Mouse (Mus musculus) intestine, postnatal 0 days (tissue): Measurements from ENCODE around the gene Stn1. TPM values are rescaled to one million over a fixed set of nuclear protein-coding genes. Genes with fewer than 3 reads are reported as not detected.

ENCODE experiments used
- ATAC-seq: fragments of 200-750 bp; cut with Nextera tagmentation; 2 replicates; pipeline ENCODE4 v1.8.0; 2017; ENCODE audit warnings: mild to moderate bottlenecking, moderate TSS enrichment, moderate library complexity
- H3K27ac ChIP-seq: fragments of 300-500 bp; sonication (generic); 2 replicates; pipeline ENCODE4 v1.5.1; 2014; ENCODE audit warnings: mild to moderate bottlenecking, low read depth, low read length, moderate library complexity
- H3K27me3 ChIP-seq: fragments of 300-500 bp; sonication (generic); replicated peaks from 2 replicates; pipeline ENCODE4 v1.6.1; 2014; ENCODE audit warnings: low read length, mixed read lengths; ENCODE audit not compliant: control insufficient read depth, insufficient read depth
- H3K36me3 ChIP-seq: fragments of 300-500 bp; sonication (generic); 2 replicates; pipeline ENCODE4 v1.6.1; 2014; ENCODE audit warnings: mild to moderate bottlenecking, moderate library complexity; ENCODE audit not compliant: control insufficient read depth, insufficient read depth
- H3K4me1 ChIP-seq: fragments of 300-500 bp; sonication (generic); replicated peaks from 2 replicates; pipeline ENCODE4 v1.6.1; 2014; ENCODE audit warnings: antibody characterized with exemption, low read length, mixed read lengths; ENCODE audit not compliant: control insufficient read depth, insufficient read depth
- H3K4me2 ChIP-seq: fragments of 300-500 bp; sonication (generic); replicated peaks from 2 replicates; pipeline ENCODE4 v1.6.1; 2014; ENCODE audit warnings: low read depth, mild to moderate bottlenecking, moderate library complexity
- H3K4me3 ChIP-seq: fragments of 300-500 bp; sonication (generic); 2 replicates; pipeline ENCODE4 v1.5.1; 2014; ENCODE audit warnings: low read depth, low read length
- H3K9ac ChIP-seq: fragments of 300-500 bp; sonication (generic); 2 replicates; pipeline ENCODE4 v1.6.1; 2014; ENCODE audit warnings: mild to moderate bottlenecking, low read depth, low read length
- H3K9me3 ChIP-seq: fragments of 300-500 bp; sonication (generic); 2 replicates; pipeline ENCODE4 v1.6.1; 2016; ENCODE audit warnings: mixed run types; ENCODE audit not compliant: control insufficient read depth
- CTCF ChIP-seq: sonication (generic); IDR thresholded peaks from 2 replicates; pipeline ENCODE4 v1.5.1; 2016; ENCODE audit warnings: low read depth, mild to moderate bottlenecking, control low read depth, antibody characterized with exemption, moderate library complexity
- WGBS: fragments of 180-500 bp; shearing (Covaris S2); extraction: QIAGEN DNeasy Blood & Tissue Kit; methylation state at CpG from one replicate; pipeline ENCODE4 v1.1.7; 2014; 5-methylcytosine and 5-hydroxymethylcytosine counted together
- polyA plus RNA-seq: library from polyadenylated mRNA; unstranded; fragments of >200 nt; fragmentation: Nextera tagmentation; extraction: Ambion mirVana; gene quantifications from 2 replicates; pipeline ENCODE4 v1.2.1, GENCODE M21; 2015

Gene Stn1
- polyA plus RNA-seq, 1 experiment from 2014 or later, result 14.9 TPM

GRCm38 (mm10) chr19:47548432-47549076, 11.2 kb upstream of the Stn1 start:
- TF ChIP-seq CTCF, result no peak
- no peak overlapping the region for H3K27ac ChIP-seq

DNA sequence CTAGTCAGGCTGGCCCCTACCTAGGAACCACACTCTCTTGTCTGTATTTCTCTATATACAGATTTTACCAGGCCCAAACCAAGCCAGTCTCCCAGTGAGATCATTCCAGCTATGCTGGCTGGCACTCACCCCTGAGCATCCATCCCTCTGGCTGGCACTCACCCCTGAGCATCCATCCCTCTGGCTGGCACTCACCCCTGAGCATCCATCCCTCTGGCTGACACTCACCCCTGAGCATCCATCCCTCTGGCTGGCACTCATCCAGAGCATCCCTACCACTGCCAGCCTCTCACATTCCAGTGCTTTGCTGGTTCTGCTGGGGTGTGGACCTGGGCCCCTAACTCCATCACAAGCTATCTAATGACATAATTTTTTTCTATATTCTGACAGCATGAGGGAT, 8.2 kb upstream of the Stn1 start:
- Histone ChIP-seq H3K36me3 (no peaks in the 10 kb centered on the region), H3K4me2 (no peak overlapping the region), H3K9me3 (no peaks in the 10 kb centered on the region), H3K4me1 (no peaks in the 10 kb centered on the region), H3K27ac (no peak overlapping the region), H3K27me3 (no peaks in the 10 kb centered on the region), H3K9ac (no peak overlapping the region), H3K4me3 (no peak overlapping the region)
- no peak for TF ChIP-seq CTCF
- ATAC-seq, result no peak

More at GRCm38 (mm10) chr19:47548432-47549076, 11.2 kb upstream of the Stn1 start:
- no peaks in the 10 kb centered on the region for H3K4me1 ChIP-seq
- no peaks in the 10 kb centered on the region for H3K27me3 ChIP-seq
- 87% methylated on average over 11 of the region's 11 CpGs for WGBS
- H3K9ac ChIP-seq, result no peak overlapping the region
- ATAC-seq, result no peak
- no peaks in the 10 kb centered on the region for H3K9me3 ChIP-seq
- H3K4me3 ChIP-seq, result no peak overlapping the region
- H3K4me2 ChIP-seq, result no peak overlapping the region
- no peaks in the 10 kb centered on the region for H3K36me3 ChIP-seq

GRCm38 (mm10) chr19:47545055-47545454, 7.7 kb upstream of the Stn1 start:
- Histone ChIP-seq H3K36me3 (no peaks in the 10 kb centered on the region), H3K4me3 (no peak overlapping the region), H3K9me3 (no peaks in the 10 kb centered on the region), H3K27me3 (no peaks in the 10 kb centered on the region), H3K4me1 (no peaks in the 10 kb centered on the region), H3K9ac (no peak overlapping the region), H3K27ac (no peak overlapping the region), H3K4me2 (no peak overlapping the region)
- WGBS, result 65% methylated on average over 3 of the region's 3 CpGs
- no peak for TF ChIP-seq CTCF
- ATAC-seq, result no peak

- Histone ChIP-seq H3K27ac (no peak overlapping the region), H3K36me3 (no peaks in the 10 kb centered on the region), H3K4me1 (peaks cover 8% of the 10 kb centered on the region), H3K9ac (no peak overlapping the region), H3K9me3 (no peaks in the 10 kb centered on the region), H3K4me2 (no peak overlapping the region), H3K27me3 (no peaks in the 10 kb centered on the region), H3K4me3 (no peak overlapping the region)
- no peak for TF ChIP-seq CTCF
- WGBS, result 62% methylated on average over 7 of the region's 7 CpGs
- ATAC-seq, result no peak
Observed at GRCm38 (mm10) chr19:47542441-47542840, 5.1 kb upstream of the Stn1 start.

GRCm38 (mm10) chr19:47538801-47539200, 1.5 kb upstream of the Stn1 start:
- Histone ChIP-seq H3K36me3 (no peaks in the 10 kb centered on the region), H3K9ac (no peak overlapping the region), H3K4me3 (no peak overlapping the region), H3K27me3 (no peaks in the 10 kb centered on the region), H3K27ac (no peak overlapping the region), H3K9me3 (no peaks in the 10 kb centered on the region), H3K4me1 (peaks cover 15% of the 10 kb centered on the region), H3K4me2 (0 out of 2 replicates have a peak overlapping the region, but pooled peaks have one; percentile 18)
- no peak for ATAC-seq
- no peak for TF ChIP-seq CTCF
- 8% methylated on average over 6 of the region's 6 CpGs for WGBS

DNA sequence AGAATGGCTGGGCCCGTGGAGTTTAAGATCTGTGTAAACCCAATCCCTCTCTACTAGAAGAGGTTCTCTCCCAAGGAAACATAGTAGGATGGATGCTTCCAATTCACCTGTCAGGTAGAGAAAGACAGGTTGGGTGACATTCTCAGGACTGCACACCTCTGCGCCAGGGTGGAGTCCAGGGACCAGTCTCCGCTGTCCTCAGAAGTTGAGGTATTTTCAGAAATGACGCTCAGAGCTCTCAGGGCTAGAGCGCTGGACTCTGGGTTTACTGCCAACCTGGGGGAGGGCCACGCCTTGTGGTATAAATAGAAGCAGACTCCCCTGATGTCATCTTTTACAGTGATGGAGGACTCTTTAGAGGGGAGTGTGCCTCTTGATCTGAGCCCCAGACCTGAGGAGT, 572 bp upstream of the Stn1 start:
- Histone ChIP-seq H3K9me3 (no peaks in the 10 kb centered on the region), H3K4me3 (peak overlapping the region; percentile 50; the same call in 1 of the 2 replicates), H3K27ac (peak overlapping the region; percentile 87), H3K4me1 (peaks cover 15% of the 10 kb centered on the region), H3K9ac (no peak overlapping the region), H3K4me2 (peak overlapping the region; percentile 78), H3K27me3 (no peaks in the 10 kb centered on the region), H3K36me3 (no peaks in the 10 kb centered on the region)
- TF ChIP-seq CTCF, result no peak
- 39% methylated on average over 6 of the region's 6 CpGs for WGBS
- ATAC-seq, result no peak
